Mouse (Mus musculus): ENCODE results near the gene Nsd1. TPM values are rescaled to one million over a fixed set of nuclear protein-coding genes. Genes with fewer than 3 reads are reported as not detected.
A peak's percentile ranks its signal among the peaks of the same experiment; 100 is the strongest.

Gene Nsd1
- polyA plus RNA-seq, 1 experiment from 2014 or later = 41.5 TPM

DNA sequence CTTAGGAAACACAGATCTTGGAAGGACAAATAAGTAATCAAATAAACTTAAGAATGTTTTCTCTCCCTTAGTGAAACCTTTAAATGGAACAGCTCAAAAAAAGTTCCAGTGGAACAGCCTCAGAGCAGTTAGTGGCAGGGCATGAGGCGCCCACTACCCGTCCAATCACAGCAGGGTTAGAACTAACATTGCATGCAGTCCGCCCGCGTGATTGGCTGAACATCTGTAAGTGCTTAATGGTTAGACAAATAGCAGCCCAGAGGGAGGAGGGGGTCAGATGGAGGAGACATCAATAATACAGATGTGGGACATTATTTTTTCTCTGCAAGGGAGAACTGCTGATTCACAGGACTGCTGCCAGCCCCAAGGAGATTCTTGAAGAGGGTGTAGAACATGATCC is 67.6 kb downstream of the Nsd1 start:
- WGBS = 95% methylated on average over 5 of the region's 5 CpGs
- Histone ChIP-seq H3K36me3 (peaks cover 60% of the 10 kb centered on the region), H3K9ac (no peak overlapping the region), H3K4me3 (no peak overlapping the region), H3K4me2 (no peak overlapping the region), H3K27me3 (no peaks in the 10 kb centered on the region), H3K27ac (no peak overlapping the region), H3K9me3 (replicated peaks) (no peaks in the 10 kb centered on the region), H3K4me1 (replicated peaks) (no peaks in the 10 kb centered on the region)
- ATAC-seq (replicated peaks; ENCODE audit: insufficient number of reproducible peaks, insufficient read depth, low FRiP score, low read depth) = no peak

DNA sequence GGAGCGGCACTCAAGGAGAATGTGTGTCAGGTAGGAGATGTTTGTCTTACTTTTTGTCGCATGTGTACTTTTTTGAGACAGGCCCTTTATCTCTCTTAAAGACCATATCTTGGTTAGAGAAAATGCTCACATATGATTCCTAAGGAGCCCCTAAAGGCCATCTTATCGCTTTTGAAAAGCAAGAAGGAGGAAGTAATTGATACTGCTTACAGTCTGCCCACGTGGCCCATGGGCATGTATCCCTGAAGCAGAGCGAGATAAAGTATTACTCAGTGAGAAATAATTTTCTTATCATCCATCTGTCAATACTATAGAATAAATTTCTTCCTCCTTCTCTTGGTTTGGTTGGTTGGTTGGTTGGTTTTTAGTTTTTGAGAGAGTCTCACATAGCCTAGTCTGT is 68.1 kb downstream of the Nsd1 start:
- H3K9me3 ChIP-seq (replicated peaks) = no peaks in the 10 kb centered on the region
- H3K4me3 ChIP-seq = no peak overlapping the region
- no peaks in the 10 kb centered on the region for H3K27me3 ChIP-seq
- H3K27ac ChIP-seq = no peak overlapping the region
- peaks cover 62% of the 10 kb centered on the region for H3K36me3 ChIP-seq
- ATAC-seq (replicated peaks; ENCODE audit: insufficient number of reproducible peaks, insufficient read depth, low FRiP score, low read depth) = no peak
- H3K4me2 ChIP-seq = no peak overlapping the region
- H3K4me1 ChIP-seq (replicated peaks) = no peaks in the 10 kb centered on the region
- 78% methylated on average over 5 of the region's 5 CpGs for WGBS
- no peak overlapping the region for H3K9ac ChIP-seq

- Histone ChIP-seq H3K4me3 (no peak overlapping the region), H3K4me1 (replicated peaks) (no peaks in the 10 kb centered on the region), H3K27ac (no peak overlapping the region), H3K9ac (no peak overlapping the region), H3K36me3 (peaks cover 71% of the 10 kb centered on the region), H3K4me2 (no peak overlapping the region), H3K9me3 (replicated peaks) (no peaks in the 10 kb centered on the region), H3K27me3 (no peaks in the 10 kb centered on the region)
- 79% methylated on average over 3 of the region's 3 CpGs for WGBS
- no peak for ATAC-seq (replicated peaks; ENCODE audit: insufficient number of reproducible peaks, insufficient read depth, low FRiP score, low read depth)
Measured at GRCm38 (mm10) chr13:55288854-55289253, 79.3 kb downstream of the Nsd1 start.

- H3K4me3 ChIP-seq = no peak overlapping the region
- no peak overlapping the region for H3K4me2 ChIP-seq
- no peaks in the 10 kb centered on the region for H3K4me1 ChIP-seq (replicated peaks)
- 97% methylated on average over 1 of the region's 1 CpGs for WGBS
- H3K36me3 ChIP-seq = peaks cover 89% of the 10 kb centered on the region
- H3K9me3 ChIP-seq (replicated peaks) = no peaks in the 10 kb centered on the region
- ATAC-seq (replicated peaks; ENCODE audit: insufficient number of reproducible peaks, insufficient read depth, low FRiP score, low read depth) = no peak
- H3K9ac ChIP-seq = no peak overlapping the region
- no peaks in the 10 kb centered on the region for H3K27me3 ChIP-seq
- H3K27ac ChIP-seq = no peak overlapping the region
Measured at GRCm38 (mm10) chr13:55296760-55297159, 87.2 kb downstream of the Nsd1 start.

DNA sequence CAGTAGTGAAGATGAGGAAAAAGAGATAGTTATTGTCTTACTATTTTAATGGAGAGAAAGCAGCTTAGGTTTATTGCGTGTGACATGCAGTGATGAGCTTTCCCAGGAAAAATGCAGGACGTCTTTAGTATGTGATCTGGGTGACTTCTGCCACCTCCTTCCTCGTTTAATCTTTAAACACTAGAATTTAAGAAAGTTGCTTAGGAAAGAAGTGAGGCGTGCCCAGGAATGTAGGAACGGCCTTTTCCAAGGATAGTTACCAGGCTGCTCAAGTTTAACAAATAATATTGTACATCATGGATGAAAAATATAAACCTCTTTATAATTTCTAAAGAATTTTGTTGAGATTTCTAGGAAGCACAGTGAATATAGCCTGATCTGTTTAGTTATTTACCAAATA is 91.3 kb downstream of the Nsd1 start:
- H3K36me3 ChIP-seq = peaks cover 88% of the 10 kb centered on the region
- 87% methylated on average over 5 of the region's 5 CpGs for WGBS
- no peaks in the 10 kb centered on the region for H3K9me3 ChIP-seq (replicated peaks)
- H3K4me3 ChIP-seq = no peak overlapping the region
- no peaks in the 10 kb centered on the region for H3K27me3 ChIP-seq
- no peak overlapping the region for H3K4me2 ChIP-seq
- no peak overlapping the region for H3K9ac ChIP-seq
- no peak overlapping the region for H3K27ac ChIP-seq
- no peaks in the 10 kb centered on the region for H3K4me1 ChIP-seq (replicated peaks)
- no peak for ATAC-seq (replicated peaks; ENCODE audit: insufficient number of reproducible peaks, insufficient read depth, low FRiP score, low read depth)

GRCm38 (mm10) chr13:55312028-55312630 is 102.5 kb downstream of the Nsd1 start:
- 88% methylated on average over 8 of the region's 8 CpGs for WGBS
- Histone ChIP-seq H3K4me3 (no peak overlapping the region), H3K27me3 (no peaks in the 10 kb centered on the region), H3K9me3 (replicated peaks) (no peaks in the 10 kb centered on the region), H3K9ac (no peak overlapping the region), H3K27ac (no peak overlapping the region), H3K4me2 (no peak overlapping the region), H3K36me3 (peaks cover 90% of the 10 kb centered on the region), H3K4me1 (replicated peaks) (no peaks in the 10 kb centered on the region)
- no peak for ATAC-seq (replicated peaks; ENCODE audit: insufficient number of reproducible peaks, insufficient read depth, low FRiP score, low read depth)

- H3K36me3 ChIP-seq = peaks cover 90% of the 10 kb centered on the region
- H3K4me1 ChIP-seq (replicated peaks) = no peaks in the 10 kb centered on the region
- no peaks in the 10 kb centered on the region for H3K27me3 ChIP-seq
- H3K9ac ChIP-seq = no peak overlapping the region
- no peak overlapping the region for H3K27ac ChIP-seq
- ATAC-seq (replicated peaks; ENCODE audit: insufficient number of reproducible peaks, insufficient read depth, low FRiP score, low read depth) = no peak
- no peak overlapping the region for H3K4me2 ChIP-seq
- 85% methylated on average over 9 of the region's 9 CpGs for WGBS
- H3K4me3 ChIP-seq = no peak overlapping the region
- no peaks in the 10 kb centered on the region for H3K9me3 ChIP-seq (replicated peaks)
Measured at GRCm38 (mm10) chr13:55313051-55313450, 103.5 kb downstream of the Nsd1 start.

DNA sequence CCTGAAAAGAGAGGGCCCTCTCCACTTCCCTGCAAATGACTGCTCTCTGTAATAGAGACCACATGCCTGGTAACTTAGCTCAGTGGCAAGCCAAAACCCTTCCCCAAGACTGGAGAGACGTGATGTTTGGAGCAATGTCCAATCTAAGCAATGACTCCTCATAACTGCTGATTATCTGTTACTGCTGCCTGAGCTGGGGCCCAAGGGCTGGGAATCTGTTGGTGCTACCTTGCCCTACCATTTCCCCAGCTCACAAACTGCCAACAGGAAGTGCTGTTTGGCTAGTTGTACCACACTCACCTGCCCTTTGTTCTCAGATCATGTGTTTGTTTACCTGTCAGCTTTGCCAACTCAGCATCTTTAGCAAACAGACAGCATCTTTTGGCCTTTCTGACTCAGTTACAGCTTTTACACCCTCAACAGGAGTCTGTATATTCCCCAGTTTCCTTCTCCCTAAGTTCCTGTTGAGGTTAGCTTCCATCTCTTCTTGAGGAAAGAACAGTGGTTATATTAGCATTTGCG is 105.4 kb downstream of the Nsd1 start:
- no peak overlapping the region for H3K4me3 ChIP-seq
- H3K9me3 ChIP-seq (replicated peaks) = no peaks in the 10 kb centered on the region
- peaks cover 4% of the 10 kb centered on the region; the same call in 1 of the 2 replicates for H3K4me1 ChIP-seq (replicated peaks)
- ATAC-seq (replicated peaks; ENCODE audit: insufficient number of reproducible peaks, insufficient read depth, low FRiP score, low read depth) = no peak
- peaks cover 96% of the 10 kb centered on the region for H3K36me3 ChIP-seq
- WGBS = 76% methylated on average over 2 of the region's 2 CpGs
- H3K27me3 ChIP-seq = no peaks in the 10 kb centered on the region
- H3K9ac ChIP-seq = no peak overlapping the region
- no peak overlapping the region for H3K27ac ChIP-seq
- no peak overlapping the region for H3K4me2 ChIP-seq

GRCm38 (mm10) chr13:55318351-55318750 is 108.8 kb downstream of the Nsd1 start:
- peaks cover 69% of the 10 kb centered on the region for H3K36me3 ChIP-seq
- 80% methylated on average over 3 of the region's 3 CpGs for WGBS
- no peak for ATAC-seq (replicated peaks; ENCODE audit: insufficient number of reproducible peaks, insufficient read depth, low FRiP score, low read depth)

DNA sequence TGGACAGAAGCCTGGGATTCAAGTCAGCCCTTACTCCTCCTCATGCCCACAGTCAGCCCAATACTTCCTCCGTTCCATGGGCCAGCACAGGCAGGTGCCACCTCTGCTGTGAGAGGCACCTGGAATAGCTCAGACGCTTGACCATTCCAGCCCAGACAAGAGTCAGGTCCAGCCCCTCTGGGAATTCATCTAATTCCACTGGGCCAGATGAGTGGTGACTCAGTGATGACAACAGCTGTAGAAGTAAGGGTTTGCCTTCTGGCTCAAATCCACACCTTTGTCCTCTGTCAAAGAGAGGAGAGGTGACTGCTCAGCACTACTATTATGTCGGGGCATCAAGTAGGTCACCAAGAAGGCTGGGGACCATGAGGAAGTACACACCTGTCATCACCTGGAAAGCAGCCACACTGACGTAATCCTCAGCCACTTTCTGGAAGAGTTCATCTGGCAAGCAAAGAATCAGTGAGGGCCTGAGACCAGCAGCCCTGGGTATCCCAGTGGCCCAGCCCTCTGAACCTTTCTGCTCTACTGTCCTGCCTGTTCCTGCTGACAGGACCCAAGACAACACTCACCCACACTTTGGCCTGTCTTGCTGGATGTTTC is 110.5 kb downstream of the Nsd1 start, which contains the start of gene Prelid1:
Gene Prelid1 (plus strand): TSS at position 570 of the 603 bp plus-strand sequence.
- H3K9ac ChIP-seq = peak within 1 kb of the TSS; percentile 92
- H3K4me3 ChIP-seq = peak within 1 kb of the TSS; percentile 79
- H3K36me3 ChIP-seq = peaks cover 67% of the 10 kb centered on the region
- WGBS = 48% methylated on average over 4 of the region's 4 CpGs
- peak within 1 kb of the TSS; percentile 87 for H3K27ac ChIP-seq
- H3K4me2 ChIP-seq = peak within 1 kb of the TSS; percentile 83
- no peaks in the 10 kb centered on the region for H3K9me3 ChIP-seq (replicated peaks)
- peaks cover 34% of the 10 kb centered on the region for H3K4me1 ChIP-seq (replicated peaks)
- no peaks in the 10 kb centered on the region for H3K27me3 ChIP-seq
- ATAC-seq (replicated peaks; ENCODE audit: insufficient number of reproducible peaks, insufficient read depth, low FRiP score, low read depth) = no peak

More at GRCm38 (mm10) chr13:55318351-55318750, 108.8 kb downstream of the Nsd1 start:
- Histone ChIP-seq H3K4me3 (no peak overlapping the region), H3K9me3 (replicated peaks) (no peaks in the 10 kb centered on the region), H3K4me2 (no peak overlapping the region), H3K27ac (no peak overlapping the region), H3K9ac (no peak overlapping the region), H3K27me3 (no peaks in the 10 kb centered on the region), H3K4me1 (replicated peaks) (peaks cover 26% of the 10 kb centered on the region)

DNA sequence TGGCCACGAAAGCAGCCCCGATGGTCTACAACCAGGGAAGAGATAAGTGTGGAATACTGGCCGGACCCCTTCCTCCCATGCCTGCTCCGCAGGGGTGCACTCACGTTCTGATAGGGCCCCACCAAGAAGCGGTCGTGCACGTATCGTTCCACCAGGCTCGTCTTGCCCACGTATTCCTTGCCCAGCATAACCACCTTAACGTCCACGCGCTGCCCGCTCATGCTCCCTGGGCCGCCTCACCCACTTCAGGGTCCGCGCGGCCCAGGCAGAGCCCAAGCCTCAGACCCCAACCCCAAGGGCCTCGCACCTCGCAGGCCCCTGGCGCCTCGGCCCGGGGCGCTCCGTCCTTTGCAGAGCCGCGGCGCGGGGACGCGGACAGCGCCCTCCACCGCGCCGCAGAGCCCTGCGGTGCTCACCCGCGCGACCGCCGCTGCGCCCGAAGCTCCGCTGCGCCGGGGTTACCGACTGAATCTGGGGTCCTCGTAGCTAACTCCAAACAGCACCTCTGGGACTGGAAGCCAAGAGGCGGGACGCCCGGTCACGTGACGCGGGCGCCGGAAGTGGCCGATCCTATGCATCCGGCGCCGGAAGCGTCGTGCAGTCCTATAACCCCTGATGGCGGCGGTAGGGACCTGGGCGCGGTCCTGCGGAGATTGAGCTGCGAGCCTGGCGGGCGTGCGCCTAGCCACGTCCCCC is 112.0 kb downstream of the Nsd1 start, which contains the start of gene Rab24:
Gene Rab24 (minus strand): TSS at position 513 of the 696 bp plus-strand sequence.
- peak within 1 kb of the TSS; percentile 79 for H3K4me3 ChIP-seq
- WGBS = under 1% methylated on average over 73 of the region's 73 CpGs
- peak within 1 kb of the TSS; percentile 83 for H3K4me2 ChIP-seq
- no peaks in the 10 kb centered on the region for H3K27me3 ChIP-seq
- ATAC-seq (replicated peaks; ENCODE audit: insufficient number of reproducible peaks, insufficient read depth, low FRiP score, low read depth) = peak; percentile 89
- H3K4me1 ChIP-seq (replicated peaks) = peaks cover 34% of the 10 kb centered on the region
- no peaks in the 10 kb centered on the region for H3K9me3 ChIP-seq (replicated peaks)
- peak within 1 kb of the TSS; percentile 92 for H3K9ac ChIP-seq
- H3K36me3 ChIP-seq = peaks cover 67% of the 10 kb centered on the region
- peak within 1 kb of the TSS; percentile 87 for H3K27ac ChIP-seq

Data from heart, embryonic 15.5 days (tissue).